Mouse (Mus musculus) kidney, postnatal 0 days (tissue): ENCODE measurements around the gene Aloxe3. TPM values are rescaled to one million over a fixed set of nuclear protein-coding genes. Genes with fewer than 3 reads are reported as not detected.

ENCODE experiments used
- ATAC-seq: fragments of 200-750 bp; cut with Nextera tagmentation; replicated peaks from 2 replicates; pipeline ENCODE4 v1.8.0; 2017; ENCODE audit warnings: low read depth, moderate number of reproducible peaks, moderate TSS enrichment, moderate library complexity; ENCODE audit not compliant: low FRiP score
- DNase-seq: peaks from one replicate; pipeline ENCODE4 v3.0.0-alpha.2; 2016; ENCODE audit warnings: low spot score
- H3K27ac ChIP-seq: fragments of 300-500 bp; sonication (generic); 2 replicates; pipeline ENCODE4 v1.5.1; 2014; ENCODE audit warnings: mild to moderate bottlenecking
- H3K27me3 ChIP-seq: fragments of 300-500 bp; sonication (generic); 2 replicates; pipeline ENCODE4 v1.6.1; 2014; ENCODE audit warnings: low read length, mixed read lengths; ENCODE audit not compliant: insufficient read depth
- H3K36me3 ChIP-seq: fragments of 300-500 bp; sonication (generic); 2 replicates; pipeline ENCODE4 v1.6.1; 2014; ENCODE audit warnings: low read length, mixed read lengths; ENCODE audit not compliant: insufficient read depth
- H3K4me1 ChIP-seq: fragments of 300-500 bp; sonication (generic); replicated peaks from 2 replicates; pipeline ENCODE4 v1.6.1; 2014; ENCODE audit warnings: antibody characterized with exemption, low read length, mixed read lengths; ENCODE audit not compliant: insufficient read depth
- H3K4me2 ChIP-seq: fragments of 300-500 bp; sonication (generic); 2 replicates; pipeline ENCODE4 v1.6.1; 2014; ENCODE audit warnings: mild to moderate bottlenecking, low read length, moderate library complexity, mixed read lengths
- H3K4me3 ChIP-seq: fragments of 300-500 bp; sonication (generic); replicated peaks from 2 replicates; pipeline ENCODE4 v1.5.1; 2014; ENCODE audit warnings: low read depth, low read length
- H3K9ac ChIP-seq: fragments of 300-500 bp; sonication (generic); 2 replicates; pipeline ENCODE4 v1.6.1; 2014; ENCODE audit warnings: low read depth, low read length
- H3K9me3 ChIP-seq: fragments of 300-500 bp; sonication (generic); replicated peaks from 2 replicates; pipeline ENCODE4 v1.6.1; 2016; ENCODE audit warnings: low read length, inconsistent platforms, mixed read lengths
- CTCF ChIP-seq: IDR thresholded peaks from 2 replicates; pipeline ENCODE4 v1.5.1; 2016; ENCODE audit warnings: antibody characterized with exemption, low read depth, mild to moderate bottlenecking, moderate library complexity
- WGBS: fragments of 180-500 bp; shearing (Covaris S2); extraction: QIAGEN DNeasy Blood & Tissue Kit; methylation state at CpG from one replicate; pipeline ENCODE4 v1.1.7; 2014; 5-methylcytosine and 5-hydroxymethylcytosine counted together
- polyA plus RNA-seq: library from polyadenylated mRNA; unstranded; fragments of >200 nt; fragmentation: Nextera tagmentation; extraction: Ambion mirVana; gene quantifications from 2 replicates; pipeline ENCODE4 v1.2.1, GENCODE M21; 2015

Gene Aloxe3
- polyA plus RNA-seq, 1 experiment from 2014 or later = 0.54 TPM

DNA sequence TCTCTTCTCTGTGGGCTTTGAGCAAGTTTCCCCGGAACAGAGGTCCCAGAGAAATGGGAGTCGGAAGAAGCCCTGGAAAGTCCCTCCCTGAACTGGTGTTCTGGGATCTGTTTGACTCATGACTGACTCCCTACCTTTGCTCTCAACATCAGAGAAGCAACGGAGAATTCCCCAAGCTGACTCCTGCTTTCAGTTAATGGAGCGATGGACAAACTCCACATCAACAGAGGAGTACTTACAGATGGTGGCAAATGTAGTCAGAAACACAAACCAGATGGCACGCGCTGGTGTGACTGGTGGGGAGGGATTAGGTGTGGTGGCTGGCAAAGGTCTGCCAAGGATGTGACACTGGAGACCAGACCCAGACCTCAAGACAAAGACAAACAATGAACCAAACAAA lies 25.3 kb downstream of the Aloxe3 start:
- H3K9ac ChIP-seq = no peak overlapping the region
- H3K27me3 ChIP-seq = no peaks in the 10 kb centered on the region
- DNase-seq = no peak
- WGBS = 45% methylated on average over 6 of the region's 6 CpGs
- no peak for ATAC-seq
- no peak overlapping the region for H3K4me3 ChIP-seq
- peak overlapping the region; percentile 37 for H3K4me2 ChIP-seq
- TF ChIP-seq CTCF = no peak
- no peaks in the 10 kb centered on the region for H3K36me3 ChIP-seq
- no peak overlapping the region for H3K27ac ChIP-seq
- no peaks in the 10 kb centered on the region for H3K9me3 ChIP-seq
- no peaks in the 10 kb centered on the region for H3K4me1 ChIP-seq

DNA sequence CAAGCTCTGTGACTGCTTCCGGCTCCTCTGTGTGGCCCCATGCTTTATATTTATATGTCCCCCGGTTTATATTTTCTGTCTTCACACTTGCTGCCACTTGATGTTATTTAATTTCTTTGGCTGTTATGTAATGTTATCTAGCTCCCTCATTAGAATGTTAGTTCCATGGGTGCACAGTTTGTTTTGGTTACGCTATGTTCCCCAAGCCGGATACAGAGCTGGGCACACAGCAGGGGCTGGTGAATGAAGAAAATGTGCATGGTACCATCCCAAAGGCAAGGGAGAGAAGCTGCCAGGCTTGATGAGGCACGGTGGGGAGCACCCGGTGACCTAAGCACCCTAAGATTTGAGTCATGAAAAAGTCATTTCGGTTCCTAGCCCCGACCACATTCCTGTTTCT lies 28.1 kb downstream of the Aloxe3 start:
- no peak overlapping the region for H3K9ac ChIP-seq
- TF ChIP-seq CTCF = no peak
- H3K36me3 ChIP-seq = no peaks in the 10 kb centered on the region
- peaks cover 8% of the 10 kb centered on the region; the same call in 1 of the 2 replicates for H3K4me1 ChIP-seq
- no peak overlapping the region for H3K27ac ChIP-seq
- H3K9me3 ChIP-seq = no peaks in the 10 kb centered on the region
- ATAC-seq (no peak), DNase-seq (no peak)
- no peak overlapping the region for H3K4me3 ChIP-seq
- 78% methylated on average over 8 of the region's 8 CpGs for WGBS
- peaks cover 7% of the 10 kb centered on the region; the same call in 1 of the 2 replicates for H3K27me3 ChIP-seq
- no peak overlapping the region for H3K4me2 ChIP-seq

DNA sequence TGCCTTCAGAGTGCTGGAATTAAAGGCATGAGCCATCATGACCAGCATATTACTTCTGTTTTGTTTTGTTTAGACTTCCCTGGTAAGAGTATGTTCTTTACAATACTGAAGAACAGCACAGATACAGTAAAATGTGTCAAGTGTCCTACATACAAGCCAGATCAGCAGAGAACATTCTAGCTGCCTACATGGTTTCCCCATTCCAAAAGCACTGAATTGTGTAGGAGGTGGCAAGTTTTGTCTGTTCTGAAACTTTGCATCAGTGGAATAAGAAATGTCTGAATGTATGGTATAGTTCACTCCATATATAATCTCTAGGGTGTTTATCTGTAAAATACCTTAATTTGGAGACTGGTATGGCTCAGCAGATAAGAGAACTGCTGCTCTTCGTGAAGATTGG lies 29.7 kb downstream of the Aloxe3 start:
- H3K27ac ChIP-seq = no peak overlapping the region
- H3K4me1 ChIP-seq = peaks cover 8% of the 10 kb centered on the region; the same call in 1 of the 2 replicates
- H3K4me2 ChIP-seq = no peak overlapping the region
- H3K4me3 ChIP-seq = no peak overlapping the region
- ATAC-seq (no peak), DNase-seq (no peak)
- TF ChIP-seq CTCF = no peak
- peaks cover 7% of the 10 kb centered on the region; the same call in 1 of the 2 replicates for H3K27me3 ChIP-seq
- no peaks in the 10 kb centered on the region for H3K9me3 ChIP-seq
- WGBS = 70% methylated on average over 1 of the region's 1 CpGs
- H3K36me3 ChIP-seq = no peaks in the 10 kb centered on the region
- H3K9ac ChIP-seq = no peak overlapping the region

DNA sequence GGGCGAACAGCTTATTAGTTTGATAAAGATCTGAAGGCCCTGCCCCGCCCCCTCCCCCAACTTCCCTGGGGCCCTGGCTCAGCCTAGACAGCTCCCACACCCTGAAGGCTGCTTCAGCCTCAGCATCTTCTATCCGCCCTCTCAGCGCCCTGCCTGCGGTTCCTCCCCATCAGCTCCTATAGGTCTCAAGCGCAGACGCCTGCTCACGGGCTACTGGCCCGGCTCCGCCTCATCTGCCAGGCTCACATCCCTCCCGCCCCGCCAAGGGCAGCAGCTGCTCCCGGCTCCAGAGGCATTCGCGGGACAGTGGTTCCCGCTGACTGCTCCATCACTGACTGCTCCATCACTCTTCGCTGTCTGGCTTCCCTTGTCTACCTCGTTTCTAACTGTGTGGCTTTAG lies 31.1 kb downstream of the Aloxe3 start, which contains the start of gene Alox12b:
TSS of gene Alox12b (plus strand) at position 190 of the 400 bp plus-strand sequence.
- ATAC-seq = 0 out of 2 replicates have a peak, but pooled peaks have one; percentile 29
- WGBS = 2% methylated on average over 18 of the region's 18 CpGs
- peak within 1 kb of the TSS; percentile 28; the same call in 1 of the 2 replicates for H3K4me2 ChIP-seq
- no peak within 1 kb of the TSS for H3K4me3 ChIP-seq
- H3K4me1 ChIP-seq = peaks cover 8% of the 10 kb centered on the region; the same call in 1 of the 2 replicates
- no peaks in the 10 kb centered on the region for H3K36me3 ChIP-seq
- no peaks in the 10 kb centered on the region for H3K9me3 ChIP-seq
- DNase-seq = peak; percentile 63
- peaks cover 7% of the 10 kb centered on the region; the same call in 1 of the 2 replicates for H3K27me3 ChIP-seq
- no peak within 1 kb of the TSS for H3K9ac ChIP-seq
- TF ChIP-seq CTCF = no peak
- no peak within 1 kb of the TSS for H3K27ac ChIP-seq

DNA sequence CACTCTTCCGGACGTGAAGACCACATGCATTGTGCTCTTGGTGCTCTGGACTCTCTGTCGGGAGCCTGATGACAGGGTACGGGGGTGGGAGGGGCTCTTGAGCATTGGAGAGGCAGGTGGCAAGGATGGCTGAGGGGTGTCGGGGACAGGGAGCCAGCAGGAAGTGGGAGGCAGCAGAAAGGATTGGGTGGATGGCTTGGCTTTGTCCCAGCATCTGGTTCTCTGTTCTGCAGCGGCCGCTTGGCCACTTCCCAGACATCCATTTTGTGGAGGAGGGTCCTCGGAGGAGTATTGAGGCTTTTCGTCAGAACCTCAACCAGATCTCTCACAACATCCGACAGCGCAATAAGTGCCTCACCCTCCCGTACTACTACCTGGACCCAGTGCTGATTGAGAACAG lies 43.6 kb downstream of the Aloxe3 start:
- Histone ChIP-seq H3K9ac (no peak overlapping the region), H3K27me3 (no peaks in the 10 kb centered on the region), H3K36me3 (no peaks in the 10 kb centered on the region), H3K4me3 (no peak overlapping the region), H3K27ac (no peak overlapping the region), H3K4me2 (no peak overlapping the region), H3K4me1 (no peaks in the 10 kb centered on the region), H3K9me3 (no peaks in the 10 kb centered on the region)
- no peak for TF ChIP-seq CTCF
- DNase-seq (no peak), ATAC-seq (no peak)
- WGBS = 67% methylated on average over 12 of the region's 12 CpGs

DNA sequence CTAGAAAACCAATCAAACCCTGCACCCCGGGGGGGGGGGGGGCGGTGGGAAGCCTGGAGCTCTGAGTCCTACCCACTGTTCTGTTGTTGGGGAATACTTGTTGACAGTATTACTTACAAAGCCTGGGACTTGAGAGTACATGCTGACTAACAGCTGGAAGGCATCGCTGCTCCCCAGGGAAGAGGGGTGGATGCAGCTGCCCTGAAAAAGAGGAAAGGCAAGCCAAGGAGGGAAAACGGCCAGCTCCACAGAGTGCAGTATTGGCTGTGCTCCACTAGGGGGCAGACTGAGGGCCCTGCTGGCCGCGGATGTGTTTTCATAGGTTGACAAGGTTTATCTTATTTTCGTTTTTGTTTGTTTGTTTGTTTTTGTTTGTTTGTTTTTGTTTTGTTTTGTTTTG lies 45.9 kb downstream of the Aloxe3 start:
- H3K4me2 ChIP-seq = no peak overlapping the region
- no peak overlapping the region for H3K9ac ChIP-seq
- H3K36me3 ChIP-seq = no peaks in the 10 kb centered on the region
- H3K4me3 ChIP-seq = no peak overlapping the region
- DNase-seq (peak; percentile 85), ATAC-seq (no peak)
- TF ChIP-seq CTCF = peak; percentile 92
- no peaks in the 10 kb centered on the region for H3K9me3 ChIP-seq
- WGBS = 28% methylated on average over 7 of the region's 7 CpGs
- no peaks in the 10 kb centered on the region for H3K27me3 ChIP-seq
- H3K4me1 ChIP-seq = no peaks in the 10 kb centered on the region
- H3K27ac ChIP-seq = no peak overlapping the region

DNA sequence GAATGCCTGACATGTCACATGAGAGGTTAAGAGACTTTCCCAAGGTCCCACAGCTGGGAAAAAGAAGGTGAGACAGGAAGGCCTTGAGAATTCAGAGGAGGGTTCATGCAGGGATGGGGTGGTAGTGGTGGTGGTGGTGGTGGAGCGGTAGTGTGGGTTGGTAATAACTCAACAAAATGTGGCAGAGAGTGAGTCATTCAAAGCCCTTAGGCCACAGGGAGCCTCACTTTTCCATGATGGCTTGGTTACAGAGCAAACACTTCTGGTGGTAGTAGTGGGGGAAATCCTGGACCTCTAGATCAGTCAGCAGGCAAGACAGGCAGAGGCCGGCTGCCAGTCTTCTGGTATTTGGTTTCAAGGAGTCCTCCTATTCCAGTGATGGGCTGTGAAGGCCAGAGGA lies 46.9 kb downstream of the Aloxe3 start:
- WGBS = 76% methylated on average over 2 of the region's 2 CpGs

More for the DNA sequence above, 46.9 kb downstream of the Aloxe3 start:
- Histone ChIP-seq H3K27ac (no peak overlapping the region), H3K4me1 (no peaks in the 10 kb centered on the region), H3K4me3 (no peak overlapping the region), H3K4me2 (no peak overlapping the region), H3K9ac (no peak overlapping the region), H3K9me3 (no peaks in the 10 kb centered on the region), H3K27me3 (no peaks in the 10 kb centered on the region), H3K36me3 (no peaks in the 10 kb centered on the region)
- ATAC-seq (no peak), DNase-seq (no peak)
- no peak for TF ChIP-seq CTCF
